Mouse (Mus musculus): Measurements from ENCODE around the gene Pnpla3. TPM values are rescaled to one million over a fixed set of nuclear protein-coding genes. Genes with fewer than 3 reads are reported as not detected.
"Not testable (repeated sequence)": the region's sequence is repeated elsewhere in the genome, so short reads cannot be mapped to it uniquely, and the experiment has no call there.

The Pnpla3 gene
- total RNA-seq, 2 experiments from 2014 or later, result 1.8 to 18.9 TPM

DNA sequence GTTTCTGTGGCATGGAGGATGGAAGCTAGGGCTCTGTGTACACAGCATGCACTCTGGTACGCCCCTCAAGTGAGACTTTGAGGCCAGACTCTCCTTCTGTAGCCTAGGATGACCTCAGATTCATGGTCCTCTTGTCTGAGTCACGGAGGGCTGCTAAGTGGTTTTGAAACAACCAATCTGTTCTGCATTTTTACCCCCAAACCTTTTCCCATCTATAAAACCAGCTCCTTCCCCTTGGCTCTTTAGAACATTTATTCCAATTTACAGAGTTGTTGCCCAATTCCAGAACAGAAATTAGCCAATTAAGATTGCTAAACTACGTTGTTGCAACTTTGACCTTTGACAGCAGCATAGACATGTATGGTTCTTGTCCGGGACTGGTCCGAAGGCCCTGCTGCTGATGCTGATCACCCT, 28.0 kb upstream of the Pnpla3 start:
- no peak for TF ChIP-seq CTCF (IDR thresholded peaks at IDR 0.05)
- no peak overlapping the region for H3K27ac ChIP-seq
- H3K4me3 ChIP-seq, result no peak overlapping the region
- intact Hi-C loops (cut with DNase I), result loop anchor here (10.0 kb wide), 1 partner anchor 115 kb away; no protein-coding TSS in a partner anchor
- no peak for DNase-seq

DNA sequence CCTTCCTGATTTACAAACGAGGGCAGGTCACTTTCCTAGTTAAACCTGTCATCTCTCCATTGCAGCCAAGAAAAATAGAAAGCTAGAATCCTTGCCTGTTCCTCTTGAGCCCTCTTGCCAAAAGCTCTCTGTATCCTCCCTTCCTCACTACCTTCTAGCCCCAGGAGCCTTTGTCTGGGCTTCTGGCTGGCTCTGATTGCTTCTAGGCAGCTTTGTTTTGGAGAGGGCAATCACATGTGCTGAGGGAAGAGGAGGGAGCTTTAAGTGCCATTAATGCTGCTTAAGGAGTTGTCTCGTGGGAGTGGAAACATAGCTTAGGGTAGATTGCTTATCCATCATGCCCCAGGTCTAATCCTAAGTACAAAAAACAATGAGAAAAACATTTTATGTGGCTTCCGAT, 27.5 kb upstream of the Pnpla3 start:
- TF ChIP-seq CTCF (IDR thresholded peaks at IDR 0.05), result no peak
- intact Hi-C loops (cut with DNase I), result no loop called here
- DNase-seq, result no peak
- H3K4me3 ChIP-seq, result no peak overlapping the region
- no peak overlapping the region for H3K27ac ChIP-seq

DNA sequence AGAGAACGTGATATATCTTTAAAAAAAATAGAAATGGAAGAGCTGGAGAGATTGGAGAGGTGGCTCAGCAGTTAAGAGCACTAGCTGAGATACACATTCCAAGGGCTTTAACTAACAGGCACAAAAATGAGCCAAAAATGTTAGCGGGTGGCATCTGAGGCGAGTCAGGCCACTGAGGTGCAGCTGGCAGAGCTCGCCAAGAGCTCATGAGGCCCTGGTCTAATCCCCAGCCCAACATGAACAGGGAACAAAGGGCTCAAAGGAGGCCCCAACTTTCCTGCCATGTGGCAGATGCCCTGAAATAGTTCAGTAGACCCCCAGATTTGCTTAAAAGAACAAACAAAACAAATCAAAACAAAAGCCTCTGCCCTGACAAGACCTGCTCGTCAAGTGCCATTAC, 26.7 kb upstream of the Pnpla3 start:
- no peak for TF ChIP-seq CTCF (IDR thresholded peaks at IDR 0.05)
- no peak overlapping the region for H3K4me3 ChIP-seq
- H3K27ac ChIP-seq, result no peak overlapping the region
- no peak for DNase-seq
- intact Hi-C loops (cut with DNase I), result no loop called here

DNA sequence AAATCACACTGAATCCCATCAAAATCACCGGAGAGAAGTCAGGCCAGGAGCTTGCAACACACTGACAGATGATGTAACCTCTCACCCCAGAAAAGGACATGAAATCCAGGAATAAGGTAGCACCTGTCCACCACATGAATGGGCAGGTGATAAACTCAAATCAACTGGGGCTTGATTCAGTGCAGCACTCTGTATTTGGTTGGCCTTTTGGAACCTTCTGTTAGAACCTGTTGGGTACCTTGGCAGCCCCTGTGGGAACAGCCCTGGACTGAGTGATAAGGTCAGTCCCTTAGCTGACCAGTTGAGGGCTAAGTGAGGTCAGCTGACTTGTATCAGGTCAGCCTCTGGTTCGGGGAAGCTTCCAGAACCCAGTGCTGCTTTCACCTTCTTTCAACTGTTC, 11.5 kb upstream of the Pnpla3 start:
- Histone ChIP-seq H3K4me3 (no peak overlapping the region), H3K27ac (no peak overlapping the region)
- no peak for DNase-seq
- intact Hi-C loops (cut with DNase I), result no loop called here
- TF ChIP-seq CTCF (IDR thresholded peaks at IDR 0.05), result no peak

DNA sequence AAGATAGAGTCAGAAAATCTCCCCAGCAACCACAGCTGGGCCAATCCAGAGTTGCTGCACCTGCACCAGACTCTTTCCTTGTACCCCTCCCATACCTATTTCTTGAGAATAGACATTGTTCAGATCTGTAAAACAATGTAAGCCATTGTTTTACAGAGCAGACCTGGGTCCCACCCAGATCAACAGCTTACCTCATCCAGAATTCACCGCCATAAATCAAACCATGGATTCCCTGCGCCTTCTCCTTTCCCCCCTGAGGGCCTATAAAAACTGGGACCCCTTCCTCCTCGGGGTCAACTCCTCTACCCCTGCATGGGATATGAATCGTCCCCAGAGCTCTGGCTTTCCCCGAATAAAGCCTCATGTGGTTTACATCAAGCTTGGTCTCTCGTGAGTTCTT, 10.1 kb upstream of the Pnpla3 start:
- DNase-seq; H3K27ac ChIP-seq; intact Hi-C loops (cut with DNase I); H3K4me3 ChIP-seq: not testable (repeated sequence)

DNA sequence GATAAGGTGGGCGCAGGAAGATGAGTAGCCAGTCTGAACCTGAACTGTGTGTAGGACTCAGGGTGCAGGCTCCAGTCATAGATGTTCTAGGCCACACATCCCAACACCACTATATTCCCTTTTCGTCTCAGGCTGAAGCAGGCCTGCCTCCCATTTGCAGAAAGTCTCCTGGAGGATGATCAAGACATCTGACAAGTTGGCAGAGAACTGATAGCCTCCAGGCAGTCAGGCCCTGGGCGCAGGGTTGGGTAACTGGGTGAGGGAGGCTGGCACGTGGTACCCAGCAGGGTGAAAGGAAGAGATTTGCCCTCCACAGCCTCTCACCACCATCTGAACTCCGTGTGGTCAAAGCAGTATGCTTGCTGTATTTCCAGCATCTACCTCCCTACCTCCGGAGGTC, 5.8 kb upstream of the Pnpla3 start:
- intact Hi-C loops (cut with DNase I), result no loop called here
- no peak overlapping the region for H3K27ac ChIP-seq

DNA sequence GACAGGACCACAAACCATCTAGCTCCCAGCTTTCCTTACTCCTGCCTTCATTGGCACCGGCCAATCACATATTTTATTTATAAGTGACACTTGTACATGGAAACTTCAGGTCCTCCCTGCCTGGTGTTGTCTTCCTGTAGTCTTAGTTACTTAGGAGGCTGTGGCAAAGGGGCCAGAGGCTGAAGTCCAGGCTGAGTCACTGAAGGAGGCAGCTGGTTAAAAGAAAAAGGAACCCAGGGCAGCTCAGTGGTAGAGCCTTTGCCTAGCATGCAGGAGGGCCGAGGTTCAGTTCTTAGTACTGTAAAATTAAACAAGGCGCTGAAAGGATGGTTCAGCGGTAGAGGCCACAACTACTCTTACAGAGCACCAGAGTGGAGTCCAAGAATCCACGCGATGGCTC, 819 bp upstream of the Pnpla3 start:
- intact Hi-C loops (cut with DNase I), result loop anchor here (1.0 to 2.0 kb wide), 2 partner anchors 47 to 94 kb away; no protein-coding TSS in a partner anchor
- no peak for DNase-seq
- no peak overlapping the region for H3K4me3 ChIP-seq
- no peak for TF ChIP-seq CTCF (IDR thresholded peaks at IDR 0.05)
- no peak overlapping the region for H3K27ac ChIP-seq

More for the DNA sequence above, 5.8 kb upstream of the Pnpla3 start:
- no peak for TF ChIP-seq CTCF (IDR thresholded peaks at IDR 0.05)
- no peak for DNase-seq
- H3K4me3 ChIP-seq, result no peak overlapping the region

DNA sequence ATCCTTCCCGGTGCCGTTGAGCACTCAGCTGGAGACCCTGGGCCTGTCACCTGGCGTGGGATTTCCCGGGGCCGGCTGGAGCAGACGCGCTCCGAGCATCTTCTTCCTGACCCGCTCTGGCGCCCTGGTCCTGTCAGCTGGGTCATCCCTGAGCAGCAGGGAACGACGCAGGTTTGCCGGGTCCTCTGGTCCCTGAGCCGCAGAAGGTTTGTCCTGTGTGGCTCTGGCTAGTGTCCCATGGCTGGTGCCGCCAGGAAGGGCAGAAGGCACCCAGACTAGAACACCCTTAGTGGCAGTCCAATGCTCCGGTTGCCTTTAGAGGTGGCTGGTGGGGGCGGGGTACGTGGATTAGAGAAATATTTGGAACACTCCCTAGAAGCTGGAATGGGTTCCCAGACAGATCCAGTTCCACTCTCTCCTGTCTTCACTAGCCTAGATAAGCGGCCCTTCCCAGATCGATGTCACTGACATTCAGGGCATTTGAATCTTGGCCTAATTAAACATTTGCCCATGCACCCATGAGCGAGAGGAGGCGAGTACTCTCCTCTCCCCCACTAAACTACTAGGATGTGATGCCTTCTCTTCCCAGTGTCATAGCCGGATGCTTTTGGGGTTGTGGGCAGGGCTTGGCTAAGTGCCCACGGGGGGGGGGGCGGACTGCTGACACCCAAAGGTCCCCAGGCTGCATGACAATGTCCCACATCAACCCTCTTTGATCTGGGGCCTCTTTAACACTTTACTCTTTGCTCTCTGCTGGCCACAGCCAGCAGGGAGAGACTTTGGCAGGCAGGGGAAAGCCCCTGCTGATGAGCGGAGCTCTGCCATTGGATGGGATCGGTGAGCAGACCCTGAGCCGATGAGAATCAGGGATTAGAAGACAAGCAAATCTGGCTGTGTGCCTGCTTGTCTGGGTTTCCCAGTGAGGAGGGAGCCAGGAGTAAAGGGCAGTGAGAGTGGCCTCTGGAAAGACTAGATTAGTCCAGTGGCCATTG, 829 bp downstream of the Pnpla3 start:
- DNase-seq, result peak; percentile 71
- Histone ChIP-seq H3K27ac (peak overlapping the region; percentile 89), H3K4me3 (peak overlapping the region; percentile 79)
- no peak for TF ChIP-seq CTCF (IDR thresholded peaks at IDR 0.05)
- intact Hi-C loops (cut with DNase I), result loop anchor here (2.0 kb wide), 1 partner anchor 36 kb away; no protein-coding TSS in a partner anchor

DNA sequence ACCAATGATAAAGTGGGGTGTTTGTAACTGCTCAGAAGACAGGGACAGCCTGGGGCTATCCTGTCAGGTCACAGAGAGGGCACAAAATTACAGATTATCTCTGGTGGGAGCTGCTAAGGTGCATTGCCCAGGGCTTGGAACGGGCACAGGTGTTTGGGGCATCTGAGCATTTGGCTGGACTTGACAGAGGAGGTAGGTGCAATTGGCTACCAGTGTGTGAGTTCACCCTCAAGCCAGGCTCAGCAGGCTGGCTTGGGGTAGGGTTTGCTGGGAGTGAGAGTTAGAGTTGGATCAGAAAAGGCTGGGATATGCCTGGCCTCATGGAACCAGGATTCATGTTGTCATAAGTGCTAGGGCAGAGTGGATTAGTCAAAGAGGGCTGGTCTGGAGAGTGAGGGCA, 1.9 kb downstream of the Pnpla3 start:
- Histone ChIP-seq H3K4me3 (peak overlapping the region; percentile 79), H3K27ac (peak overlapping the region; percentile 89; the same call in 1 of the 2 replicates)
- intact Hi-C loops (cut with DNase I), result loop anchor here (2.0 kb wide), 1 partner anchor 37 kb away; no protein-coding TSS in a partner anchor
- TF ChIP-seq CTCF (IDR thresholded peaks at IDR 0.05), result no peak
- DNase-seq, result peak; percentile 7

DNA sequence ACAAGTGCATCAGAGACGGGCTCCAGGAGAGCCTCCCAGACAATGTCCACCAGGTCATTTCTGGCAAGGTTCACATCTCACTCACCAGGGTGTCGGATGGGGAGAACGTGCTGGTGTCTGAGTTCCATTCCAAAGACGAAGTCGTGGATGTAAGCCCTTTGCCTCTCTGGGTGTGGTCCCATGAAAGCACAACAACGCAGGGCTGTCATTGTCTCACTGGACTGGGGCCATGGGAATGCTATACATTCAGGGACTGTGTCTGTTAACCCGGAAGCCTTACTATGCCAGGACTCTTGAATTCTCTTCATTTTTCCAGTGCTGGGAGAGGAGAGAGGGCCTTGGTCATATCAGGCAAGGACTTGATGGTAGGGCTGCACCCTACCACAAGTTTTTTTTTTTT, 3.5 kb downstream of the Pnpla3 start:
- Histone ChIP-seq H3K4me3 (no peak overlapping the region), H3K27ac (no peak overlapping the region)
- intact Hi-C loops (cut with DNase I), result no loop called here
- TF ChIP-seq CTCF (IDR thresholded peaks at IDR 0.05), result no peak
- no peak for DNase-seq

DNA sequence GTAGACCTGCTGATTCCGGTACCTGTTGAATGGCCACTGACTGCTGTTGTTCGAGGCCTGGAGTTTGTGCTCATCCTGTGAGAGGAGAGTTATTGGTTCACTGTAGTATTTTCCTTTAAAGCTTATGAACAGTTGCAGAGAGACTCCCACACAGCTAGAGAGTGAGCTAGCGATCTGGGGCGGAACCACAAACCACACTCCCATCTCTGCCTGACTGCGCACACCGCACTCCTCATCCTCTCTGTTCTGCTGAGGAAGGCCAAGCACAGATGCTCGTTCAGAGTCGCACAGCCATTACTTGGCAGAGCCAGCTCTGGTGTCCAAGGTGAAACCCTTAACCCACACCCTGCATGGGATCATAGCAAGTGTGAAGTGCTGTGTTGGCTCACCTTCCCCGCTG, 11.1 kb downstream of the Pnpla3 start:
- TF ChIP-seq CTCF (IDR thresholded peaks at IDR 0.05), result no peak
- H3K4me3 ChIP-seq, result no peak overlapping the region
- no peak overlapping the region for H3K27ac ChIP-seq
- DNase-seq, result peak; percentile 6
- intact Hi-C loops (cut with DNase I), result no loop called here

DNA sequence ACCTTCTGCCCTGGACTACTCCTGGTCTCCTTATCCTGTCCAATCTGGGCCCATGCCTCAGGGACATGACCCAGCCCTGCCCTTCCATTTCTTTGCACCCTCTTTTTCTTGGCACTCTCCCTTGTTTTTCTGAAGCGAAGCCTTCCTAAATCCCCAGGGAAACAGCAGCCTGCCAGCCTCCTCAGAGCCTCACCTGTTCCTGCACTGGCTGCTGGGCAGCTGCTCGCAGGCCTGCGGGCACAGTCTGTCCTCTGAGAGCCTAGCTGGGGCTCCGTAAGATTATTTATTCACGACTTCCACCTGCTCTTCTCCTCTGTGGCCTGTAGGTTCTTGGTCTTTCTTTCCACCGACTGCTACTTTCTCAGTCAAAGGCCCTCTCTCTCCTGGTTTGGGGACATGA, 14.4 kb downstream of the Pnpla3 start:
- peak; percentile 63 for DNase-seq
- peak overlapping the region; percentile 81 for H3K27ac ChIP-seq
- no peak for TF ChIP-seq CTCF (IDR thresholded peaks at IDR 0.05)

DNA sequence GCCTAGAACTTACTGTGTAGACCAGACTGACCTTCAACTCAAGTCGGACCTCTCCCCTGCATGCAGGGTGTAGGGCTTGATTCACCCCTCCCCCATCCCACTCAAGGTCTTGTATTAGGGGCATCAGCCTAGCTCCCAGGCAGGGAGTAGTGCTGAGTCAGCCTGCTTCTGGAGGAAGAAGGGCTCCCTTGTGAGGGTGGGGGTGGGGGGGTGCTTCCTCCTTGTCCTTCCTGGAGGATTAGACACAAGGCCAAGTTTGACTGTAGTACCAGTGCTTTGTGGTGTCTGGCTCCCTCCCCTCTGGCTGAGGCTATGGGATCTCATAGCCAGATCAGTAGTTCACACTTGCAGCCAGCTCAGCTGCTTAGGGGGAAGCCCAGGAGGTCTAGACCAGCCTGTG, 16.3 kb downstream of the Pnpla3 start:
- peak overlapping the region; percentile 28 for H3K27ac ChIP-seq
- DNase-seq, result peak; percentile 34
- intact Hi-C loops (cut with DNase I), result no loop called here
- H3K4me3 ChIP-seq, result no peak overlapping the region
- TF ChIP-seq CTCF (IDR thresholded peaks at IDR 0.05), result no peak

More for the DNA sequence above, 14.4 kb downstream of the Pnpla3 start:
- intact Hi-C loops (cut with DNase I), result no loop called here
- H3K4me3 ChIP-seq, result no peak overlapping the region
